Mouse (Mus musculus) forebrain, postnatal 0 days (tissue): ENCODE measurements at regions not wholly inside any gene's neighbourhood (a gene's known extent, or its start where the extent isn't known, plus 50 kb on each side); places are given as distances from the start of the nearest gene placed in this dataset.

Experiments
- ATAC-seq: fragments of 200-750 bp; cut with Nextera tagmentation; 2 replicates; pipeline ENCODE4 v1.8.0; 2017; ENCODE audit warnings: mild to moderate bottlenecking, moderate library complexity
- DNase-seq: peaks from one replicate; pipeline ENCODE4 v3.0.0-alpha.2; 2015
- H3K27ac ChIP-seq: fragments of 300-500 bp; sonication (generic); 2 replicates; pipeline ENCODE4 v1.5.1; 2014; ENCODE audit warnings: low read depth, mild to moderate bottlenecking, antibody characterized with exemption, low read length, moderate library complexity, mixed read lengths
- H3K27me3 ChIP-seq: fragments of 300-500 bp; sonication (generic); 2 replicates; pipeline ENCODE4 v1.6.1; 2014; ENCODE audit warnings: mild to moderate bottlenecking, low read length, mixed read lengths; ENCODE audit not compliant: insufficient read depth
- H3K36me3 ChIP-seq: fragments of 300-500 bp; sonication (generic); 2 replicates; pipeline ENCODE4 v1.6.1; 2014; ENCODE audit warnings: mild to moderate bottlenecking, moderate library complexity; ENCODE audit not compliant: insufficient read depth
- H3K4me1 ChIP-seq: fragments of 300-500 bp; sonication (generic); 2 replicates; pipeline ENCODE4 v1.6.1; 2014; ENCODE audit warnings: antibody characterized with exemption; ENCODE audit not compliant: insufficient read depth
- H3K4me2 ChIP-seq: fragments of 300-500 bp; sonication (generic); 2 replicates; pipeline ENCODE4 v1.6.1; 2014; ENCODE audit warnings: low read depth, mild to moderate bottlenecking, moderate library complexity
- H3K4me3 ChIP-seq: fragments of 300-500 bp; sonication (generic); 2 replicates; pipeline ENCODE4 v1.5.1; 2014; ENCODE audit warnings: low read depth, low read length, mixed read lengths
- H3K9ac ChIP-seq: fragments of 300-500 bp; sonication (generic); 2 replicates; pipeline ENCODE4 v1.6.1; 2014; ENCODE audit warnings: mild to moderate bottlenecking
- H3K9me3 ChIP-seq: fragments of 300-500 bp; sonication (generic); 2 replicates; pipeline ENCODE4 v1.6.1; 2016; ENCODE audit warnings: low read length
- CTCF ChIP-seq: sonication (generic); IDR thresholded peaks from 2 replicates; pipeline ENCODE4 v1.5.1; 2016; ENCODE audit warnings: antibody characterized with exemption, control low read depth, low read depth
- WGBS: fragments of 180-500 bp; shearing (Covaris S2); extraction: QIAGEN DNeasy Blood & Tissue Kit; methylation state at CpG from one replicate; pipeline ENCODE4 v1.1.7; 2014; 5-methylcytosine and 5-hydroxymethylcytosine counted together

DNA sequence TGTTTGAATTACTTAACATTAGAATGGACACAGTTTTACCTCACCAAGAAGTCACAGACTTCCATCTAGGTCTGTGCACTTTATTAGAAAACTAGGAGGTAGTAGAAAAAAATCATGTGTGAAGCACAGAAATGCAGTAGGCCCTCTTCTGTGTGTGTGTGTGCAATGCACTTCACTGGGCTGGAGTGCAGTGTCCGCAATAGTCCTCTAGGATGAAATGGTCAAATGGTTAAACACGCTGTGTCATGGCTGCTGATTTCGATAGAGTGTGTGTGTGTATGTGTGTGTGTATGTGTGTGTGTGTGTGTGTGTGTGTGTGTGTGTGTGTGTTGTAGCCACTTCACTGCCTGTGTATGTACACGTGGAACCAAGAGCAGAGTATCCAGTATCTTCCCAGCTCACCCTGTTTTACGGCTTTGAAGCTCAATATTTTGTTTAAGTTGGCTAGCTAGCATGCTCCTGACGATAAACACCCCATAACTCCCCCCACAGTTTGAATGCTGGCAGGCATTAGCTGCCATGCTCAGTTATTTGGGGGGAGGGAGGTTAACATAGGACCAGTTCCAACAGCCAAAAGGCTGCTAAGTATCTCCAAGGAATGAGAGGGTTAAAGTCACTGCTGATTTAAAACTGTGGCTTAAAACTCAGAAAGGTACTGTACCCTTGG is 316.9 kb upstream of the Igfbp3 start:
- Histone ChIP-seq H3K9me3 (no peaks in the 10 kb centered on the region), H3K27me3 (no peaks in the 10 kb centered on the region), H3K36me3 (no peaks in the 10 kb centered on the region), H3K4me3 (no peak overlapping the region), H3K9ac (no peak overlapping the region), H3K4me1 (no peaks in the 10 kb centered on the region), H3K27ac (no peak overlapping the region), H3K4me2 (no peak overlapping the region)
- WGBS: 86% methylated on average over 6 of the region's 6 CpGs
- ATAC-seq: no peak
- DNase-seq: no peak
- TF ChIP-seq CTCF: no peak

DNA sequence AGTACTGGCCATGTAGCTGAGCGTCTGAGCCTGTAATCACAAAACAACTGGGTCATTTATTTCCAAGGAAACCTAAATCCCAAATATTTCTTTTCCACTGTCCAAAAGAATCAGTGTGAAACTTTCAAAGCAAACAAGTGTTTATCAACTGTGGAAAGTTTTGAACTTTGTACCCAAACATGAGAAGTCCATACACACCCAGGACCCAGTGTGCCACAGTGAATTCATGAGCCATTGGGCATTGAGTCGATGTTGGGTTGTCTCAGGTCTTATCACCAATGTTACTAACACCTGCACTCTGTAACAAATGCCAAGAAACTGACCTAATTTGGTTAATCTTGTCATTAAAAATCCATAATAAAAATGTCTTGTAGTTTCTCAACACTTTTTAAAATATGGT is 305.8 kb upstream of the Igfbp3 start:
- DNase-seq (no peak), ATAC-seq (no peak)
- Histone ChIP-seq H3K9me3 (no peaks in the 10 kb centered on the region), H3K4me3 (no peak overlapping the region), H3K27me3 (no peaks in the 10 kb centered on the region), H3K4me1 (no peaks in the 10 kb centered on the region), H3K4me2 (no peak overlapping the region), H3K36me3 (no peaks in the 10 kb centered on the region), H3K27ac (no peak overlapping the region), H3K9ac (no peak overlapping the region)
- 84% methylated on average over 2 of the region's 2 CpGs for WGBS
- no peak for TF ChIP-seq CTCF

DNA sequence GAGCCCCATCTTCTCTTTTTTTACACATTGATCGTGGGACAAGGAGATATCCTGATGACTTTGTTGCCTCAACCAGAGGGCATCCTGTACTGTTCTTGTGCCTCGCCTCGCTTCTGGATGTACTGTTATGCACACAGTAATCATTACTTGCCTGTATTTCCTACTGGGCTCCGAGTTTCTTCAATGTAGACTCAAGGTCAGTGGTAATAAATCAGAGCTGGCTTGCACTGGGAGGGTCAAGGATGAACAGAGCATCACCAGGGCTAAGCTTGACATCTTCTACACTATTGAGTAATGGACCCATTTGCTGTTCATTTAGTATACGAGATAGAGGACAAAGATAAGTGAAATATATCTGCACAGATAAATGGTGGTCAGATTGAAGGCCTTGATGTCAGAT is 295.1 kb upstream of the Igfbp3 start:
- DNase-seq (no peak), ATAC-seq (no peak)
- H3K9me3 ChIP-seq: no peaks in the 10 kb centered on the region
- no peak for TF ChIP-seq CTCF
- no peaks in the 10 kb centered on the region for H3K27me3 ChIP-seq
- no peaks in the 10 kb centered on the region for H3K4me1 ChIP-seq
- no peak overlapping the region for H3K4me3 ChIP-seq
- H3K9ac ChIP-seq: no peak overlapping the region
- no peak overlapping the region for H3K27ac ChIP-seq
- H3K4me2 ChIP-seq: no peak overlapping the region
- 90% methylated on average over 5 of the region's 5 CpGs for WGBS
- H3K36me3 ChIP-seq: no peaks in the 10 kb centered on the region

DNA sequence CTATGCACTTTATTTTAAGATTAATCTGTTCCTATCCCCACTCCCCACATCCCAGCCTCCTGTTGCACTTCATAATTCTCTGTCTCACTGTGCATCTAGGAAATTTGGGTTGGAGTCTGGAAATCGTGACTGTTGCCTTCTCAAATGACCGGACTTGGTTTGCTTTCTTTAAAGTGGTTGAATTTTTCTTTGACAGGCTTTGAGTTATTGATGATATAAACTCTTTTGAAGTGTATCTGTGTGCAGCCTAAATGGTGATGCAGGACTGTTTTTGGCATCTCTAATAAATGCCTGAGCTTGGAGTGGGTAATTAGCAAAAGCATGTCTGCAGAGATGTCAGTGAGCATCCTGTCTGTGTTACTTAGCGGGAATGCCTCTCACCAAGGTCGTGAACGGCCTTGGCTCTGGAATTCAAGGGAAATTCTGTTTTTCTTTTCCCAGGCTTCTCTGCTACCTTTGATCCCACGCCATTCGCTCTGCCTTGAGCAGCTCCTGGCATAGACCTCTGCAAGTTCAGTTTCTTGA is 292.8 kb upstream of the Igfbp3 start:
- whole genome bisulfite sequencing: 75% methylated on average over 7 of the region's 7 CpGs
- TF ChIP-seq CTCF: no peak

DNA sequence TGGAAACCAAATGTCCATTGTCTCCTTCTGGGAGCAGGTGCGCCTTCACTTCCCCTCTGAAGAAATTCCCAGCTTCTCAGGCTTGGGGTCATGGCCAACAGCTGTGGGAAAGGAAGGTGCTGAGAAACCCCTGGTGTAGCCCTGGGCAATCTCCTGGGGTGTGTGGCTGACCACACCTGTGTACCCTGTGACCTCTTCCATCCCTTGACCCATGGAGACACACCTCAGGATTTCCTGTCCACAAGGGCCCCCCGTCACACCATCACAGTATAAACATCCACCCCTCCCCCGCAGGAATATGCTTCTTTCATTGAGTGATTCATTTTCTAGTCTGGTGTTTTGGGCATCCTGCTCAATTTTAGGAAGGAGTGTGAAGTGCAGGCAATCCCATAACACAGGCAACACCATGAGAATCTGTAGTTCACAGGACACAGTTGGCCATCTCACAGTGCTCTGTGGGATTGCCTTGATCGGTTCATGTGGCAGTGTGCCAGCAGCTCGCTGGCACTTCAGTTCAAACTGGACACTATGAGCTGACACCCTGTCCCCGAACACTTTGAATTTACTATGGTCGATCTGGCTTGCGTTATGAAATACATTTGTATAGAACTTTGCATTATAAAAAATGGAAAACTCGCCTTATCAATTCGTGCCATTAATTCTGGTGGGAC is 291.1 kb upstream of the Igfbp3 start:
- no peaks in the 10 kb centered on the region for H3K27me3 ChIP-seq
- H3K9me3 ChIP-seq: no peaks in the 10 kb centered on the region
- TF ChIP-seq CTCF: no peak
- no peaks in the 10 kb centered on the region for H3K36me3 ChIP-seq
- H3K4me3 ChIP-seq: no peak overlapping the region
- H3K27ac ChIP-seq: no peak overlapping the region
- H3K9ac ChIP-seq: no peak overlapping the region
- no peak overlapping the region for H3K4me2 ChIP-seq
- ATAC-seq: no peak
- no peak for DNase-seq
- H3K4me1 ChIP-seq: no peaks in the 10 kb centered on the region
- WGBS: 83% methylated on average over 10 of the region's 10 CpGs

More for the DNA sequence above, 292.8 kb upstream of the Igfbp3 start:
- no peak overlapping the region for H3K4me2 ChIP-seq
- no peak overlapping the region for H3K27ac ChIP-seq
- no peak overlapping the region for H3K4me3 ChIP-seq
- H3K4me1 ChIP-seq: no peaks in the 10 kb centered on the region
- ATAC-seq (no peak), DNase-seq (no peak)
- no peaks in the 10 kb centered on the region for H3K9me3 ChIP-seq
- no peak overlapping the region for H3K9ac ChIP-seq
- no peaks in the 10 kb centered on the region for H3K27me3 ChIP-seq
- H3K36me3 ChIP-seq: no peaks in the 10 kb centered on the region

DNA sequence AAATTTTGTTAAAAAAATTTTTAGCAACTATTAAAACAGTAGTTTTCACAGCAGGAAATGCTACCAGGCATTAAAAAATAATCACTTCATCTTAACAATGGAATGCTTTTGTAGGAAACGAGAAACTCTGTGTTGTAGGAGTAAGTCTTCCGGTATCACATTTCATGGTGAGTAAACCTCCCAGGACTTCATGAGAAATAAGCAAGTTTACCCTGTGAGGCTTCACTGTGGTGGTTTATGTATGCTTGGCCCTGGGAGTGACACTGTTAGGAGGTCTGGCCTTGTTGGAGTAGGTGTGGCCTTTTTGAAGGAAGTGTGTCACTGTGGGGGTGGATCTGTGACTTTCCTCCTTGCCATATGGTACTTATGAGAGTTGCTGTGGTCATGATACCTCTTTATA is 289.0 kb upstream of the Igfbp3 start:
- ATAC-seq: no peak
- 76% methylated on average over 2 of the region's 2 CpGs for WGBS
- H3K4me2 ChIP-seq: no peak overlapping the region
- no peaks in the 10 kb centered on the region for H3K4me1 ChIP-seq
- H3K4me3 ChIP-seq: no peak overlapping the region
- no peak for DNase-seq
- H3K27me3 ChIP-seq: no peaks in the 10 kb centered on the region
- H3K27ac ChIP-seq: no peak overlapping the region
- TF ChIP-seq CTCF: no peak
- no peaks in the 10 kb centered on the region for H3K9me3 ChIP-seq
- H3K36me3 ChIP-seq: no peaks in the 10 kb centered on the region
- no peak overlapping the region for H3K9ac ChIP-seq

DNA sequence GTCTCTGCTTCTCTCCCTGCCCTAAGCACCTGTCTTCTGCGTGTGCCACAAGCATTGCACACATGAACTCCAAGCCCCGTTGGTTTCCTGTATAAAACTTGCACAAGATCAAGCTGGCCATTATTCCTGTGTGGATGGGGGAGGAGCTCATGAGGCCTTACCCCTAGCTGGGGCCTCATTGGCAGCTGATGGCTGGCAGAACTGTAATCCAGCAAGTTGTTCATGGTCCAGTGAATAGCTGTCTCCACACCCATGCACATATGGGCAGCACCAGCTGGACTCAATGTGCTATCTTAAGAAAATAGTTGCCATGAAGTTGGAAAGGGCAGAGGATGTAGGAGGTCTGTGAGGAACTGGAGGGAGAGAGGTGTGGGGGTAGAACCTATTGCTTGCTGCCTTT is 288.3 kb upstream of the Igfbp3 start:
- Histone ChIP-seq H3K4me3 (no peak overlapping the region), H3K27ac (no peak overlapping the region), H3K4me1 (no peaks in the 10 kb centered on the region), H3K9me3 (no peaks in the 10 kb centered on the region), H3K36me3 (no peaks in the 10 kb centered on the region), H3K9ac (no peak overlapping the region), H3K27me3 (no peaks in the 10 kb centered on the region), H3K4me2 (no peak overlapping the region)
- DNase-seq (no peak), ATAC-seq (0 out of 2 replicates have a peak, but pooled peaks have one; percentile 48)
- no peak for TF ChIP-seq CTCF
- 55% methylated on average over 2 of the region's 2 CpGs for WGBS
